Mouse (Mus musculus): Measurements from ENCODE around the gene Dap. TPM values are rescaled to one million over a fixed set of nuclear protein-coding genes. Genes with fewer than 3 reads are reported as not detected.

Dap gene
- polyA plus RNA-seq (2015; fragmentation: Nextera tagmentation; extraction: Ambion mirVana) = 45.0 and 45.7 TPM in 2 replicates

DNA sequence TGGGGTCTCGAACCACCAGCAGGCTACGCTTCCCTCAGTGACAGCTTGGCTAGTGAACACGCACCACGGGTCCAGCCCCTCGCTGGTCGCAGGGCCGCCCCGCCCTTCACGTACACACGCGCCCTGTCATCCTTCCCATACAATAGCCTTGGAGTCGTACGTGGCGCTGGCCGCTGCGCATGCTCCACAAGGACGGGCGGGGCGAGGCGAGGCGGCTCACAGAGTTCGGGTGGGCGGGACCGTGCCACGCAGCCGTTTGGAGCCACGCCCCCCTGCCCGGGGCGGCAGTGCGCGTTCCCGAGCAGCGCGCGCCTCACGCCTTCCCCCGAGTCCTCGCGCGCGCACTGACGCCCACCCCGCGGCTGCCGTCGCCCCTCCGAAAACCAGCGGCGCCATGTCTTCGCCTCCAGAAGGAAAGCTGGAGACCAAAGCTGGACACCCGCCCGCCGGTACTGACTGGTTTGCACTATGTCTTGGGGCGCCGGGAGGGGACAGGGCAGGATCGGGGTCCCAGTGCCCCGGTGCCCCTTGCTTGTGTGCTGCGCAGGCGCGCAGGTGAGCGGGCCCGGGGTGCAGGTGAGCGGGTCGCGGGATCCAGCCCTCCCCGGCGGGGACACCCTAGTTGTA lies at the start of gene Dap:
Gene Dap (plus strand): TSS at position 180 of the 627 bp plus-strand sequence.
- 1% methylated on average over 67 of the region's 67 CpGs for WGBS (ENCODE audit: insufficient replicate concordance)
- Histone ChIP-seq H3K4me3 (replicated peaks) (peak within 1 kb of the TSS; percentile 88), H3K27me3 (no peaks in the 10 kb centered on the region), H3K4me1 (replicated peaks) (peaks cover 33% of the 10 kb centered on the region), H3K36me3 (replicated peaks) (no peaks in the 10 kb centered on the region), H3K9me3 (replicated peaks) (no peaks in the 10 kb centered on the region), H3K27ac (replicated peaks) (peak within 1 kb of the TSS; percentile 86), H3K9ac (peak within 1 kb of the TSS; percentile 90), H3K4me2 (peak within 1 kb of the TSS; percentile 97)
- ATAC-seq (ENCODE audit: insufficient read depth) = peak; percentile 96

DNA sequence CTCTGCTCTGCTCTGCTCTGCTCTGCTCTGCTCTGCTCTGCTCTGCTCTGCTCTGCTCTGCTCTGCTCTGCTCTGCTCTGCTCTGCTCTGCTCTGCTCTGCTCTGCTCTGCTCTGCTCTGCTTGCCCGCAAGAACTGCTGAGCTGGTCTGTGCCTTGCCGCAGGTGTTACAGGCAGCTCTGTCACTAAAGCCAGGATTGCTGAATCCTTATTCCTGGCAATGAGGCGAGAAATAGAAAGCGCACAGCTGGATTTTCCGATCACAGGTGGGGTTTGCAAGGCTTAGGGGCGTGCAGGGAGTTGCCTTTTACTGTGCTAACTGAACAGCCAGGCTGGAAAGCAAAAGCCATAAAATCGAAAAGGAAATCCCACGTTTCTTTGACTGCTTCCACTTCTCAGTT lies 47.5 kb upstream of the Dap start:
- H3K27me3 ChIP-seq = no peaks in the 10 kb centered on the region
- 35% methylated on average over 8 of the region's 8 CpGs for WGBS (ENCODE audit: insufficient replicate concordance)
- H3K4me2 ChIP-seq = no peak overlapping the region
- no peak overlapping the region for H3K27ac ChIP-seq (replicated peaks)
- no peaks in the 10 kb centered on the region for H3K36me3 ChIP-seq (replicated peaks)
- H3K9ac ChIP-seq = no peak overlapping the region
- no peak for ATAC-seq (ENCODE audit: insufficient read depth)
- H3K9me3 ChIP-seq (replicated peaks) = no peaks in the 10 kb centered on the region
- no peak overlapping the region for H3K4me3 ChIP-seq (replicated peaks)
- H3K4me1 ChIP-seq (replicated peaks) = no peaks in the 10 kb centered on the region

DNA sequence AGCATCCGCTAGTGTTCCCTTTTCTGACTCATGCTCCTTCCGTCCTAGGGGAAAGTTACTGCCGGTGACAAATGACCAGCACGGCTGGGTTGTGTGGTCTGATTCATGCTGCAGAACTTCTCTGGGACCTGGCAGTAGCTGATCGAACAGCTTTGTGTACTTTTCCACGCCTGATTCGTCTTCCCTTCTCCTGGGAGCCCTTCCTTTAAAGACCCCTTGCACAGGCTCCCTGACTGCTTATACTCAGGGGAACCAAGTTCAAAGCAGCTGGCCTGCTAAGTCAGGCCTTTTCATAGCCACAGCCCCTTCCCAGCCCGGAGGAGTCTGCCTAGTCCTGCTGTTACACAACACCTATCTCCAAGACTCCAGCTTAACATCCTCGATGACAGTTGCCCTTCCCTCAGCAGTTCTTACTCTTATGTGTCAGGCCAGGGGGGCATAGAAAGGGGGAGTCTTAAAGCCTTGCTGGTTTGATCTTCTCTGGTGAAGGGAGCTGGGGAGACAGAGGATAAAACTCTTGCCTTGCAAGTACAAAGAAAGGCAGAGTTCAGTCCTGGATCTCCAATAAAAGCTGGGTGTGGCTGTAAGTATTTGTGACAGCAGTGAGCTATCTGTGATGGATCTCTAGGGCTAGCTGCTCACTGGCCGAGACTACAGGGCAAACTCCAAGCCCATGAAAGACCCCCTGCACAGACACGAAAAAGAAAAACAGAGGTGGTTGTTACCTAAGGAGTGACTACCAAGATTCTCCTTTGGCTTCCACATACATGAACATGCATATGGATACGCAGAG lies 39.3 kb upstream of the Dap start:
- Histone ChIP-seq H3K36me3 (replicated peaks) (no peaks in the 10 kb centered on the region), H3K9me3 (replicated peaks) (no peaks in the 10 kb centered on the region), H3K4me3 (replicated peaks) (no peak overlapping the region), H3K27me3 (no peaks in the 10 kb centered on the region), H3K4me1 (replicated peaks) (no peaks in the 10 kb centered on the region), H3K27ac (replicated peaks) (no peak overlapping the region), H3K4me2 (no peak overlapping the region), H3K9ac (no peak overlapping the region)
- WGBS (ENCODE audit: insufficient replicate concordance) = 51% methylated on average over 12 of the region's 12 CpGs
- no peak for ATAC-seq (ENCODE audit: insufficient read depth)

DNA sequence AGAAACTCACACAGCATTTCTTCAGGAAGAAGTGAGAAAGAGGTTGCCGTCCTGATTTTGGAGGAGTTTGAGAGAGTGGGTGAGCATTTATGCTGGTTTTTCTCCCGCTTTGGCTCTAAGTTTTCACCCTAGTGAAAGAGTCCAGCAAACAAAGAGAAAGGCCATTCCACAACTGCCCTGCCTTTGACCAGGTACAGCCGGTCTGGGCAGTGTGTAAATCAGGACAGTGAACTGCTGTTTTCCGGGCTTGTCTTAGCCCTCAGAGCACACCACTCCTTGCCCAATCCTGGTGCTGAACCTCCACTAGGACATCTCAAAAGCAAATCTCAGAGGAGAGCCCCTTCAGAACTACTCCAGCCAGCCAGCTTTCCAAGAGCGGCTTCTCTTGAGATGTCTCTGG lies 38.6 kb upstream of the Dap start:
- Histone ChIP-seq H3K4me1 (replicated peaks) (no peaks in the 10 kb centered on the region), H3K36me3 (replicated peaks) (no peaks in the 10 kb centered on the region), H3K4me2 (no peak overlapping the region), H3K4me3 (replicated peaks) (no peak overlapping the region), H3K9ac (no peak overlapping the region), H3K9me3 (replicated peaks) (no peaks in the 10 kb centered on the region), H3K27ac (replicated peaks) (no peak overlapping the region), H3K27me3 (no peaks in the 10 kb centered on the region)
- WGBS (ENCODE audit: insufficient replicate concordance) = 63% methylated on average over 5 of the region's 5 CpGs
- ATAC-seq (ENCODE audit: insufficient read depth) = no peak

DNA sequence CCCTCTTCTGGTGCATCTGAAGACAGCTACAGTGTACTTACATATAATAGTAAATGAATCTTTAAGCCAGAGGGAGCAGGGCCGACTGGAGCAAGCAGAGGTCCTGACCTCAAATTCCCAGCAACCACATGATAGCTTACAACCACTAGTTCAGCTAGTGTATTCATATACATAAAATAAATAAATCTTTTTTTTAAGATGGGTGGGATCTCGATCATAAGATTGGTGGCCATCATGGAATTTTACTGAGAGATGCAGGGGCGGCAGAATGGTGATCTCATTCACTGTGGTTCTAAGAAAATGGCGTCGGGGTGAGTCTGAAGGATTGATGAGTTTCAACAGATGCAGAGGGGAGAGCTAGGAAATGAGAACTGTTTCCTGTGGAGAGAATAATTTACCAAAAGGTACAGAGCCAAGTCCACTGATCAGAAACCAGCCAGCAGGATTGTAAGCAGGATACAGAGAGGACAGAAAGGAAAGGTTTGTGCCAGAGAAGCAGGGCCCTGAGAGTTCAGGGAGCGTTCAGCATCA lies 37.7 kb upstream of the Dap start:
- Histone ChIP-seq H3K4me2 (no peak overlapping the region), H3K4me3 (replicated peaks) (no peak overlapping the region), H3K36me3 (replicated peaks) (no peaks in the 10 kb centered on the region), H3K4me1 (replicated peaks) (no peaks in the 10 kb centered on the region), H3K9me3 (replicated peaks) (no peaks in the 10 kb centered on the region), H3K9ac (no peak overlapping the region), H3K27ac (replicated peaks) (no peak overlapping the region), H3K27me3 (no peaks in the 10 kb centered on the region)
- 61% methylated on average over 6 of the region's 6 CpGs for WGBS (ENCODE audit: insufficient replicate concordance)
- ATAC-seq (ENCODE audit: insufficient read depth) = no peak

DNA sequence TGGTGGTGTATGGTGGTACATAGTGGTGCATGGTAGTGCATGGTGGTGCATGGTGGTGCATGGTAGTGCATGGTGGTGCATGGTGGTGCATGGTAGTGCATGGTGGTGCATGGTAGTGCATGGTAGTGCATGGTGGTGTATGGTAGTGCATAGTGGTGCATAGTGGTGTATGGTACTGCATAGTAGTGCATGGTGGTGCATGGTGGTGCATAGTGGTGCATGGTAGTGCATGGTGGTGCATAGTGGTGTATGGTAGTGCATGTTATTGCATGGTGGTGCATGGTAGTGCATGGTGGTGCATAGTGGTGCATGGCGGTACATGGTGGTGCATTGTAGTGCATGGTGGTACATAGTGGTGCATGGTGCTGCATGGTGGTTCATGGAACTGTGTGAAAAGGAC lies 31.6 kb upstream of the Dap start:
- WGBS (ENCODE audit: insufficient replicate concordance) = 45% methylated on average over 1 of the region's 1 CpGs
- Histone ChIP-seq H3K9ac (no peak overlapping the region), H3K4me2 (no peak overlapping the region), H3K9me3 (replicated peaks) (no peaks in the 10 kb centered on the region), H3K27ac (replicated peaks) (no peak overlapping the region), H3K4me3 (replicated peaks) (no peak overlapping the region), H3K36me3 (replicated peaks) (no peaks in the 10 kb centered on the region), H3K4me1 (replicated peaks) (no peaks in the 10 kb centered on the region), H3K27me3 (no peaks in the 10 kb centered on the region)
- ATAC-seq (ENCODE audit: insufficient read depth) = no peak

DNA sequence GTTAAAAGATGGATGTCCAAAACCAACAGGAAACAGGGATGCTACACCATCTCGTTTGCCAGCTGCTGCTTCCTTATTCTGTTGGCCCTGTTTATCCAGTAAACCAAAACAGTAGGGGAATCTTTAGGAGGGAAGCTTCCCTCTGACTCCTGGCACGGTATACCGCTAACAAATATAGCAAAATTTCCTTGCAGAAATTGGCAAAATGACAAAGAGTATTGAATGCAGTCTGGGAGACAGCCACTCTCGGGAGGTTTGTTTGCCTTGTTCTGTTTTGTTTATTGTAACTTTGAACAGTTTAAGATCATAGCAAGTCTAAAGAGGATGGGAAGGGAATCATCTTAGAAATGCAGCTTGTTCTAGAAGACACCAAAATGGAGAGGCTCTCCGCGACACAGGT lies 28.3 kb upstream of the Dap start:
- Histone ChIP-seq H3K4me3 (replicated peaks) (no peak overlapping the region), H3K9ac (no peak overlapping the region), H3K4me2 (no peak overlapping the region), H3K27me3 (no peaks in the 10 kb centered on the region), H3K4me1 (replicated peaks) (no peaks in the 10 kb centered on the region), H3K9me3 (replicated peaks) (no peaks in the 10 kb centered on the region), H3K27ac (replicated peaks) (no peak overlapping the region), H3K36me3 (replicated peaks) (no peaks in the 10 kb centered on the region)
- no peak for ATAC-seq (ENCODE audit: insufficient read depth)
- WGBS (ENCODE audit: insufficient replicate concordance) = 58% methylated on average over 6 of the region's 6 CpGs

DNA sequence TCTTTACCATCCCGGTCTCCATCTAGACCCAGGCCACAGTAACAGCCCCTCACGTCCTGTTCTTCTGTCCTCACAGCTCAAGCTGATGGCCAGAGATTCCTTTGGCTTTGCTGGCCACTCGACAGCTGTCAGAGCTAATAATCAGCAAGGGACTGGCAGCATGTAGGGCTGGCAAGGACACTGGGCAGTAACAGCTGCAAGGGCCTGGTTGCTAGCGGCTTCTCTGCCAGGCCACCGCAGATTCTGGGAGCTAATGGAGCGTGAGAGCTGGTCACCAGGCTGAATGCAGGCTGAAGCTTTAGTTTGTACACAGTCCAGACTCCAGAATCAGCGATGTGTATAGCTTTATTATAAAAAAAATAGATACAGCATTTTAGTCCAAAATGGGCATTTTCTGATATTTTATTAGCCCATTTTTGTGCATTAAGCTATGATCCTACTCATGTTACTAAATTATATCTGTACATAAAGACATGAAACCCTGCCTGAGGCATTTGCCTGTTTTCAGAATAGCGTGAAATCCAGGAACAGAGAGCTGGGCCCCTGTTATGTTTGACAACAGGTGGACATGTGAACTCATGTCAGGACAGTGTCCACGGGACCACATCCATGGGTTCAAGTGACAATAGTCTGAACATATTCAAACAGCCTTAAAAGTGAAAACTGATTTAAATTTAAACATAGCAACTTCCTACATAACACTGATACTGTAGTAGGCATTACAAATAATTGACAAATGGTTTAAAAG lies 16.6 kb upstream of the Dap start:
- Histone ChIP-seq H3K27ac (replicated peaks) (no peak overlapping the region), H3K36me3 (replicated peaks) (no peaks in the 10 kb centered on the region), H3K27me3 (no peaks in the 10 kb centered on the region), H3K4me1 (replicated peaks) (no peaks in the 10 kb centered on the region), H3K9ac (no peak overlapping the region), H3K9me3 (replicated peaks) (no peaks in the 10 kb centered on the region), H3K4me2 (no peak overlapping the region), H3K4me3 (replicated peaks) (no peak overlapping the region)
- WGBS (ENCODE audit: insufficient replicate concordance) = 65% methylated on average over 9 of the region's 9 CpGs
- no peak for ATAC-seq (ENCODE audit: insufficient read depth)

DNA sequence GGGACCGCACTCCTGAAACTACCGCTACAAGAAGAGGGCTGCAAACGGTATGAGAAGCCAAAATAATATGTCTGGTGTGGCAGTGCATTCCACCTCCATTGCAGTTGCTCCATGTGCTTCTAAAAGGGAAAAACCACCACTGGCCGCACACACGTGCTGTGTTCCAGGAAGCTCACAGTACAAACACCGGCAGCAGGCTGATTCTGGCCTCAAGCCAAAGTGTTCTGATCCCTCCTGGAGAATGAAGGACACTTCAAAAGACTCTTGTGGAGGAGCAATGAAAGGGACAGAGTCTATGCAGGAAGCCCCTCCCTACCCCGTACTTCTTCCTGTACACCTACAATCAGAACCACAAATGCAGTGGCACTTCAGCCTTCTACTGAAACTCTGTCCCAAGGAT lies 12.2 kb upstream of the Dap start:
- Histone ChIP-seq H3K4me2 (no peak overlapping the region), H3K27ac (replicated peaks) (no peak overlapping the region), H3K4me1 (replicated peaks) (peaks cover 7% of the 10 kb centered on the region; the same call in 1 of the 2 replicates), H3K9ac (no peak overlapping the region), H3K36me3 (replicated peaks) (no peaks in the 10 kb centered on the region), H3K4me3 (replicated peaks) (no peak overlapping the region), H3K27me3 (no peaks in the 10 kb centered on the region), H3K9me3 (replicated peaks) (no peaks in the 10 kb centered on the region)
- 67% methylated on average over 7 of the region's 7 CpGs for WGBS (ENCODE audit: insufficient replicate concordance)
- no peak for ATAC-seq (ENCODE audit: insufficient read depth)

DNA sequence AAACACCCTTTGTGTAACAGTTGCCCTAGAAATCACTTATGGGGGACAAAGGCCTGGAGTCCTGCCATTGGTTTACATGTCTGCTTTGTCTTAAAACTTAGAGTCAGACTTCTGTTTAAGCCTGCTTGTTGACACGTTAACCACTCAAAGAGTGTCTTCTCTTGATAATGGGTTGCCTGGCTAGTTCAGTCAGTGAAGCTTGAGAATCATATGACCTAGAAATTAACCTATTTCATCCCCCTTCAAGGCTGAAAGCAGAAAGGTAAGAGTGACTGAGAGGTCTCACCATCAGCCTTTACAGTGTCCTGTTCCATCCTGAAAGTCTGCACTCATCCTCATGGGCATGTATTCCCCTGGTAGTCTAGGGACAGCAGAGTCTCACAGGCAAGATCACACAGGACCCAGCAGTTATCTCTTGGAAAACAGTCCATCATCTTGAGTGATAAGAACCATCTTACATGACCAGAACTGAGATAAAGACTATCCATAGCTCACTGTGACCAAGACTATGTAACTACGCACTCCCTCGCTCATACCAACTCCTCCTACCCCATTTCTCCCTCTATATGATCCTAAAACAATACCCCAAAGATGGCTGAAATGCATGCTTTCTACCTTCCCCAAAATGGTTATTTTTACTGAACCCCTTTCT lies 10.4 kb upstream of the Dap start:
- Histone ChIP-seq H3K4me1 (replicated peaks) (peaks cover 16% of the 10 kb centered on the region), H3K27ac (replicated peaks) (0 out of 2 replicates have a peak overlapping the region, but pooled peaks have one; percentile 14), H3K36me3 (replicated peaks) (no peaks in the 10 kb centered on the region), H3K4me3 (replicated peaks) (no peak overlapping the region), H3K9ac (no peak overlapping the region), H3K9me3 (replicated peaks) (no peaks in the 10 kb centered on the region), H3K27me3 (no peaks in the 10 kb centered on the region), H3K4me2 (no peak overlapping the region)
- peak; percentile 73 for ATAC-seq (ENCODE audit: insufficient read depth)
- WGBS (ENCODE audit: insufficient replicate concordance) = 35% methylated on average over 3 of the region's 3 CpGs

DNA sequence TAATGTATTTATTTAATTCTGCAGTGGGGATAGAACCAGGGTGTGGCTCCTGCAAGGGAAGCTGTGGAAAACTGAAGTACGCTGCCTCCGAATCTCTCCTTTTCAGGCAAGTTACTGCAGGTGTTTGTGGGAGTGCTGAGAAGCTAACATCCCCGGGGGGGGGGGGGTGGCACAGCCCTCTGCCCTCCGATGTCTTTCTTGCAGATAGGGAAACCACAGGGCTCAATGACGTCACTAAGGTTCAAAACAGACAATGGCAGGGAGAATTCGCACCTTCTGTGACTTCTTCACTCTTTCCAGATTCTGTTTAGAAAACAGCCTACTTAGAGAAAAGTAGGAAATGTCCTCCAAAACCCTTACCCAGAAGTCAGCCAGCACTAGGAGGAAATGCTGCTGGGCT lies 1.9 kb upstream of the Dap start:
- no peak for ATAC-seq (ENCODE audit: insufficient read depth)
- H3K9me3 ChIP-seq (replicated peaks) = no peaks in the 10 kb centered on the region
- 42% methylated on average over 6 of the region's 6 CpGs for WGBS (ENCODE audit: insufficient replicate concordance)

More for the DNA sequence above, 1.9 kb upstream of the Dap start:
- Histone ChIP-seq H3K4me1 (replicated peaks) (peaks cover 38% of the 10 kb centered on the region), H3K9ac (no peak overlapping the region), H3K4me3 (replicated peaks) (no peak overlapping the region), H3K27ac (replicated peaks) (no peak overlapping the region), H3K36me3 (replicated peaks) (no peaks in the 10 kb centered on the region), H3K27me3 (no peaks in the 10 kb centered on the region), H3K4me2 (no peak overlapping the region)
